Mouse (Mus musculus): ENCODE results near the gene Car9.

Car9 gene

DNA sequence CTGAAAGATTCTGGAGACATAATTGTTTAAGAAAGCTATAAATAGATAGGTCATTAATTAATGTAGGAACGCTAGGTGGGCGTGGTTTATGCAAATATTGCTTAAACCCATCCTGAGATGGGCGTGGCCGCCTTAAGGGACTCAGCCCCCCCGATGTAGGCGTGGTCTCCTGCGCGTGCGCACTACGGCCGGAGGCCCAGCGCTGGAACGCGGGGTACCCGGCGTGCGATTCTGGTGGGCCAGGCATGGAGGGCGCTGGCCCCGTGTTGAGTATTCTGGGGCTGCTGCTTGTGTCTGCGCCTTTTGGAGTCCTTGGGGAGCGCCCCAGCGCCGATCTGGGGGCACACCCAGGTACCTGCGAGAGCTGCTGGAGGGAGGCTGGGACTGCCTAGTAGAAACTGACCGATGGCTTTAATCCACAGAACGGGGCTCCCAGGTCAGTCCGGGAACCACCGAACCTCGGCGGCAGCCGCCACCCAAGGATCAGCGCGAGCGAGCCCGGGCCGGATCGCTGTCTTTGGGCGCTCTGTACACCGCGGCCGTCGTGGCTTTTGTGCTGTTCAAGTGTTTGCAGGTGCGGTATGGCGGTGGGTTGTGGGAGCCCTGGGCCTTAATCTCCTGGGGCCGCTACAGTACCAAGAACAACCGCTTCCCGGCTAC is 13.4 kb upstream of the Car9 start:
- peak; percentile 77 for ATAC-seq (ENCODE audit: insufficient number of reproducible peaks, low FRiP score, low TSS enrichment)

DNA sequence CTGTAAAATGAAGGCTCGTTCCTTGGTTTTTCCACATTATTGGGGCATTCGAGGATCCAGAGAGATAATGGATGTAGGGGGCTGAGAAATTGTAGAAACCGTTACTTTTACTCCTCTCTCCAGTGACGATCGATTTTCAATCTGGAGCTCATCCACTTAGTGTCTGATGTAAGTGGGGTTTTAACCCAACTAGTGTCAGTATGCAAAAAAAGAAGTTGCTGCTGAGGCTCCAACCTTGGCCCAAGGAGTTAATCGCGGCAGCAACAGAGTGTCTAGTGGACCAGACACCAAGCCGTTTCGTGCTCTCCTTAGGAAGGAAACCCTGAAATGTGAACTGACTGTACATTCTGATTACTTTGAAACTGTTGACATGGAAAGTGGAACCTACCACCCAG is 12.9 kb upstream of the Car9 start:
- ATAC-seq (ENCODE audit: insufficient number of reproducible peaks, low FRiP score, low TSS enrichment) = no peak

DNA sequence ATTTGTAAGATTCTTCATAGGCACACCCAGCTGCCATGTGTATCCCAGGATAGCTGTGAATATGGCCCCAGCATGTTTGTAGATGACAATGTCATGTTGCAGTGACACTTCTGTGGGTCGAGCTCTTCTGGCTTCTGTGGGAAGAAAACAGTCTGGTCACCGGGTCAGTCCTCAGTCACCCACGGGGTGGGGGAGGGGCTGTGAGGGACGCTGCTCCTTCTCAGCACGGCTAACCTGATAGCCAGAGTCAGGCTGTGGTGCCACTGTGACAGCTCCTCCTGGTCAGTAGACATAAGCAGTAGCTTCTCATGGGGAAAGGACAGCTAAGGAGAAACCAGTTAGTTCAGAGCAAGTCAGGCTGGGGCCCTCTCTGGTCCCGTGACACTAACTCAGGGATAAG is 10.2 kb upstream of the Car9 start:
- no peak for ATAC-seq (ENCODE audit: insufficient number of reproducible peaks, low FRiP score, low TSS enrichment)

DNA sequence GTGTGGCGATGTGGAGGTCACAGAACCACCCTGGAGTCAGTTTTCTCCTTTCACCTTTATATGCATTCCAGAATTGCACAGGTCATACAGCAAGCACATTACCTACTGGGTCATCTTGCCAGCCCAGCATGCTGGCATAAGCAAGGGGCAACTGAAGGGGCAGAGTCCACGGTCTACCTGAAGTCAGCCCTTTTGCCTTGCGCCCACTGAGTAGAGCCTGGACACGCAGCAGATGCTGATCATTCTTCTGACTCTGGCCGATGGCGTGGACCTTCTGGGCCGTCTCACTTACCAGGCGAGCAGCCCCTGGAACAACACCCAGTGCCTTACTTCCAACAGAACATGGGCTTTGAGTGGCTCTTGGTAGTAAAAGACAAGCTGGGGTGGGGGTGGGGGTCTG is 9.4 kb upstream of the Car9 start:
- ATAC-seq (ENCODE audit: insufficient number of reproducible peaks, low FRiP score, low TSS enrichment) = no peak

DNA sequence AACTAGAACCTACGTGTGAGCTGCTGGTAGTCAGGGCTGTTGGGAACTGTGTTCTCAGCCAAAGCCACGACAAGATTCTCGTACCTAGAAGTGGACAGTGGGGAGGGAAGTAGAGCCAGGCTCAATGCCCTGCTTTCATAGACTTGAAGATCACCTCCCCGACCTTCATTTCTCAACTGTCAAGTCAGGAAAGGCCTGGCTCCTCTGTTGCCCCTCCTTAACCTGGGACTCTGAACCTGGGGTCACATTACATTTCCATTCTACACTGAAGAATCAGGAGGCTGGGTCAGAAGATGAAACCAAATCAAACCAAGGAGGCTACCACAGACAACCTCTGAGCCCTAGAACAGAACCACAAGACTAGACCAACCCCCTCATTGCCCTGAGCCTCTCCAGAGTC is 8.8 kb upstream of the Car9 start:
- ATAC-seq (ENCODE audit: insufficient number of reproducible peaks, low FRiP score, low TSS enrichment) = no peak

DNA sequence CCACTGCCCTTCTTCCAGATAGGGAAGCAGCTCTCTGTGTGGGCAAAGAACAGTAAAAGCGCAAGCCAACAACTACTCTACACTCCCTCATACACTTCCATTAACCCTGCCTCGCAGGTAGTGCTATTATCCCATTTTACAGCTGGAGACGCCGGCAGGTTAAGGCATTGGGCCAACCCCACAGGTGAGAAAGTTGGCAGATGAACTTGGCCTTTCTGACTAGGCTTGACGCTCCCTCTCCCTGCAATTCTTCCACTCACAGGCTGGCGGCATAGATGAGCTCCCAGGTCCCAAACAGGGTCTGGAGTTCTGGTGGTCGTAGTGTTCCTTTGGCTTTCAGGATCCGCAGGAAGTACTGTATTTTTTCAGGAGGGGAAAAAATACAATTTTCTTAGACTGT is 7.8 kb upstream of the Car9 start:
- no peak for ATAC-seq (ENCODE audit: insufficient number of reproducible peaks, low FRiP score, low TSS enrichment)

DNA sequence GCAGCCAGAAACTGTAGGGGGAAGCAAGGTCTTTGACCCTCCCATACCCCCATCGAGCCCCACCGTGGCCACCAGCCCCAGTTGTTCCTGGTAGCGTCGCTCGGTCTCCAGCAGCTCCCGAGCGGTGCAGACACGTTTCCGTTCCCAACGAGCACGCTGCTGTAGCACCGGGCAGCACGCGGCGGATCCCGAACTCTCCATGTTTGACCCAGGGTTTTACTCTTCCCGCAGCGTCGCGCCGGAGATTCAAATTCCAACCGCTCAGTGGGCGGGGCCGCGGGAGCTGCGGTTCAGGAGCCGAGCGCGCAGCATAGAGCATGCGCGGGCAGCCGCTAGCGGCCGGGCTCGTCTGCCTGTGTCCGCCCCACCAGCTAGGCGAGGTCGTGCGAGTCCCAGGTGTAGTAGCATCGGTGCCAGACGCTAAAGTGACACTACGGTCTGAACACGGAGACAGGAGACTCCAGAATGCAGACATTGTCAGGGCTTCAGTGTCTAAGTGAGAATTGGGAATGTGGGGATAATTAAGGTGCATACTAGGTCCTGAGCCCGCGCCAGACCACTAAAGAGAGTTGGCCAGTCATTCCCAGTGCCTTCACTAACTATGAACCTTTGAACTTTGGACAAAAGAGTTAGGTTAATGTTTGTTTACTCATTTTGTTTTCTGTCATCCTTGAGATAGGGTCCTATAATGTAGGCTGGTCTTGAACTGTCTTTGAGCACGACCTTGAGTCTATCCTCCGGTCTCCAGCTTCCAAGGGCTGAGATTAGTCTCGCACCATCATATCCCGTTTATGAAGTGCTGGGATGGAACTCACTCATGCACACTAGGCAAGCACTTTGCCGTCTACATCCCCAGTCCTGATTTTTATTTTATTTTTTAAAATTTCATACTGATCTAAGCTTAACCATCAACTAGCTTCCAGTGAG is 7.1 kb upstream of the Car9 start, which contains the start of gene Arhgef39:
Gene Arhgef39, minus strand, starts transcription at position 289 of the 927 bp plus-strand sequence.
- ATAC-seq (ENCODE audit: insufficient number of reproducible peaks, low FRiP score, low TSS enrichment) = peak; percentile 74

DNA sequence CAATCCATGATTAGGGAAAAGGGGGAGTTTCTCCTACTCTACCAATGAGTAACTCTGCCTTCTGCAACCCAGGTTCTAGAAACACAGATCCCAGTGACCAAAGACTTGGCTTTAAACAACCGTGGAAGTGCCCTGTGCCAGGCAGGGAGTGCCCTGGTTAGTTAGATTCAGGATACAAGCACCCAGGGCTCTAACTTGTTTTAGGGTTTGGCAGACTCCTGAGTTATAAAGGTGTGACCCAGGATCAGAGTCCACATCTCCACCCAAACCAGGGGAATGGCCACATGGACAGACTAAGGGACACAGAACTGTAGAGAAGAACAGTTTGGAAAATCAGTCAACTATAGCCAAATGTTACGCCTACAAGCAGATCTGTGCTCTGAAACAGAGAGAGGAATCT is 3.7 kb upstream of the Car9 start:
- ATAC-seq (ENCODE audit: insufficient number of reproducible peaks, low FRiP score, low TSS enrichment) = no peak

DNA sequence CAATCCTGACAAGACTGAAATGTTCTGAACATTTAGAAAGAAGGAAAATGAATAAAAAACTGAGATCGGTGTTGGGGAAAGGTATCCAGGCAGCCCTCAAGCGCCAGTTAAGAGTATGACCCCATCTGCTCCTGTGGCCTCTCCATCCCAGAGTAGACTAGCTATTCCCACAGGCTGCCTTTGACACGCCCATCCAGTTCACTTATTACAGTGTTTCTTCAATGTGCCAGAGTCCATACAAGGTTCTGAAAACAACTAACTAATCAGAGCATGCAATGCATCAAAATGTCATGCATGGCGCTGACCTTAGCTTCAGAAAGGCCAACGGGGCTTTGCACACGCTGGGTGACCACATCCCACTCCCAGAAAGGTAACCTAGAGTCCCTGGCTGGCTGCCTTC is 3.3 kb upstream of the Car9 start:
- no peak for ATAC-seq (ENCODE audit: insufficient number of reproducible peaks, low FRiP score, low TSS enrichment)

DNA sequence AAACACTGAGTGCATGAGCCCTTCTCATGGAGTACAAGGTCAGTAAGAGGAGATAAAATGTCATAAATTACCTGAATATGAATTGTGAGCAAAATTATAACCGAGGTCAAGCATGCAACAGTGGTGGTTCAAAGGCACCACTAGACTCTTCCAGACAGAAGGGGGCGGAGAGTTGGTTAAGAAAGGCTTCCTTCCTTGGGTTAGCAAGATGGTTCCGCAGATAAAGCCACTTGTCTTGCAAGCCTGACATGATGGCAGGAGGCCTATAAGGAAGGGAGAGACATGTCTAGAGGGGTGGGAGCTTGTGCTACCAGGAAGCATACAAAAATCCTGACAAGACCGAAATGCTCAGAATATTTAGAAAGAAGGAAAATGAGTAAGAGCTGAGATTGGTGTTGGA is 2.5 kb upstream of the Car9 start:
- no peak for ATAC-seq (ENCODE audit: insufficient number of reproducible peaks, low FRiP score, low TSS enrichment)

DNA sequence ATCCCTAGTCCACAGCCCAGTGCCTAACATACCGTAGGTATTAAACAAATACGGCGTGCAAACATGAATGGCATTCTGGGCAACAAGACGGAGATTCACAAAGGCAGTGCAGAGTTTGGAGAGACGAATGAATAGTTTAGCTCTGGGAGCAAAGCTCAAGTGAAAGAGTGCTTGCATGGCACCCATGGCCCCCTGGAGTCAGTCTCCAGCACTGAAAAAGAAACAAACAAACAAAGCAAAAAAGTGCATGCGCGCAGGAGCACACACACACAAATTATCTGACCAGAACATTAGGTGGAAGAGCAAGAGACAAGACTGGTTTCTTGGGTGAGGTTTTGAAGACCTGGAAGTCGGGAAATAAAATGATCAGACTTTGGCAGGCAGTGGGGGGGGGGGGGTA is 692 bp upstream of the Car9 start:
- no peak for ATAC-seq (ENCODE audit: insufficient number of reproducible peaks, low FRiP score, low TSS enrichment)

DNA sequence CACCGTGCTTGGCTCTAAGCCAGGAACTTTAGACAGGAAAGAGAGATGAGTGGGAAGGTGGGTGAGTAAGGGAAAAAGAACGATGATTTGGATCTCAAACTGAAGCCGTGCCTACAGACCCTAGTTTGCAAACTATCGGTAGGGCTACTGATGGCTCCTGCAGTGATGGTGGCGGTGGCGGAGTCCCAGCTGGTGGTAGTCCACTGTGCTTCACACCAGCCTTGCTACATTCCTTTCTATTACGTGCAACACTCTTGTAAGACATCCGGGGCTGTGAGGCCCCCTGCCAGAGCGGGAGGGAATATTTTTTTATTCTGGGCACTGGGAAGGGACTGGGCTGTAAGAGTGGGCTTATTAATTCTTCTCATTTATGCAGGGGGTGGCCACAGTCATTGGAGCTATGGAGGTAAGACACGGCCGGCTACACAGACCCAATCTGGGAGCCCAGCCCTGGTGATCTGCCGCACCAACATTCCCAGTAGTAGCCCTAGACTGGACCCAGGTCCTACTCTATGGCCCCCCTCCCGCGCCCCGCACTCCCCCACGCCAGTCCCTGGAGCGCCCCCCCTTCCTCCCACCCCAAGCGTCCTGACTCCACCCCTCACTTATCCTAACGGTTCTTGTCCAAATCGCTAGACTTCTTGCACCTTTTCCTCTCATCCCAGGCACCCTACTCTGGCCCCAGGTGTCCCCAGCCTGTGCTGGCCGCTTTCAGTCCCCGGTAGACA is 1.3 kb downstream of the Car9 start:
- ATAC-seq (ENCODE audit: insufficient number of reproducible peaks, low FRiP score, low TSS enrichment) = no peak

DNA sequence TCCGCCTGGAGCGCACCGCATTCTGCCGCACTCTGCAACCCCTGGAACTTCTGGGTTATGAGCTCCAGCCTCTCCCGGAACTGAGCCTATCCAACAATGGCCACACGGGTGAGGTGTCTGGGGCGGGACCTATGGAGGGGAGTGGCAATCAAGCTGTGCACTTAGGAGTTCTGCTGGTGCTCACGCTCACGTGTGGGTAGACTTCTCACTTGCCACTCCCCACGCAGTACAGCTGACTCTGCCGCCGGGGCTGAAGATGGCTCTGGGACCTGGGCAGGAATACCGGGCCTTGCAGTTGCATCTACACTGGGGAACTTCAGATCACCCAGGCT is 1.9 kb downstream of the Car9 start:
- 0 out of 2 replicates have a peak, but pooled peaks have one; percentile 11 for ATAC-seq (ENCODE audit: insufficient number of reproducible peaks, low FRiP score, low TSS enrichment)

DNA sequence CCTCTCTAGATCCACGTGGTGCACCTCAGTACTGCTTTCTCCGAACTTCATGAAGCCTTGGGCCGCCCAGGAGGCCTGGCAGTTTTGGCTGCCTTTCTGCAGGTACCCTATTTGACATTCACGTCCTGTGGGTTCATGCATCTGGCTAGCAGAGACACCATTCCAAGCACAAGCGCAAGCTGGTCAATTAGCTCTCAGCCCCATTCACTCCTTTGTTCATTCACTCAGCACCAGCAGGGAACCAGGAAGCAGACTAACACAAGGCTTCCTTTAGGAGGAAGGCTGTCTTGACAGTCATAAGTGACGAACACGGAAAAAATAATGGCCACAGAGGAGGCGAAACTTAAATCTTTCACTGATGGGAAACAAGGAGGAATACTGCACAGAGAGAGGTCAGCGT is 2.3 kb downstream of the Car9 start:
- ATAC-seq (ENCODE audit: insufficient number of reproducible peaks, low FRiP score, low TSS enrichment) = no peak

DNA sequence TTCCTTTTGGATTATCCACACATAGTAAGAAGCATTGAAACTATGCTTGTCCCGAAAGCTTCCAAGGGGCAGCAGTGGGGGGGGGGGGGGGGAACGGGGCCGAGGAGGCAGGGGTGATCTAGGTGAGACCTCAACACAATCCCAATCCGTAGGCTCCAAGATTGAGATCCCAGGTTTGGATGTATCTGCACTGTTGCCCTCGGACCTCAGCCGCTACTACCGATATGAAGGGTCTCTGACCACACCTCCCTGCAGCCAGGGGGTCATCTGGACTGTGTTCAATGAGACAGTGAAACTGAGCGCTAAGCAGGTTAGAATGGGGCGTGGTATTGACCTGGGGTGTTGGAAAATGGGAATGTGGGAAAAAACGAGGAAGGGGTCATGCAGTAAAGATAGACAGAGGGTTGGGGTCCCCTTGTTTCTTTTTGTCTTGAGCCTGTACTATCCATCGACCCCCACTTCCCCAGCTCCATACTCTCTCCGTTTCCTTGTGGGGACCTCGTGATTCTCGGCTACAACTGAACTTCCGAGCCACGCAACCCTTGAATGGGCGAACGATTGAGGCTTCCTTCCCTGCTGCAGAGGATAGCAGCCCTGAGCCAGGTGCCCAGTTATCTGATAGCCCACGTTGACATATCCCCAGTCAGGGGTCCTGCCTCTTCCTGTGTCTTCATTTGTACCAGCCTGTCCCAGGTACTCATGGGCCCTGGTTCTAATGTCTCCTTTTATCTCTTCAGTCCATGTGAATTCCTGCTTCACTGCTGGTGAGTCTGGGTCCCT is 5.1 kb downstream of the Car9 start:
- no peak for ATAC-seq (ENCODE audit: insufficient number of reproducible peaks, low FRiP score, low TSS enrichment)

DNA sequence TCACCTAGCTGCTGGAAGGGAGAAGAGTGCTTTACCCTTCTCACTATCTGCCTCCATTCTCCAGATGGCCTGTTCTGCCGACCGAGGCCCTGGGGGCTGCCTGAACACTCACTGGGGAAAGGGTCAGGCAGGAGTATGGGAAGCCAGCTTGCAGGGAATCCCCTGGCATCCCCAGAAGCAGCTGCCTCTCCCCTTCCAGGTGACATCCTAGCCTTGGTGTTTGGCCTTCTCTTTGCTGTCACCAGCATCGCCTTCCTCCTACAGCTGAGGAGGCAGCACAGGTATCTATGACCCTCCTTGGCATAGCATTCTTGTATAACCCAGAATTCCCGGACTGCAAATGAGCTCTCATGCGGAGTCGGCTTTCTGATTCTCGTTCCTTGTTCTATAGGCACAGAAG is 5.9 kb downstream of the Car9 start:
- no peak for ATAC-seq (ENCODE audit: insufficient number of reproducible peaks, low FRiP score, low TSS enrichment)

DNA sequence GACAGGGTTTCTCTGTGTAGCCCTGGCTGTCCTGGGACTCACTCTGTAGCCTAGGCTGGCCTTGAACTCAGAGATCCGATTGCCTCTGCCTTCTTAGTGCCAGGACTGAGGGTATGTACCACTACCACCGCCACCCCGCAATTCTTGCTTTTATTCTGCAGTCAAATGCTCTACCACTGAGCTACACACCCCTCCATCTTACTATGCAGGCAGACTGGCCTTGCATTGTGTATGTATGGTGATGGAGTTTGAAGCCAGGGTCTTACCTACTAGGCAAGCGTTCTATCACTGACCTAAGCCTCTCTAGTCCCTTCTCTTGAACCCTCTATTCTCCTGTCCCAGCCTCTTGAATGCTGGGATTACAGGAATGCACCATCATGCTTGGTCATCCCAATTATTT is 6.5 kb downstream of the Car9 start:
- no peak for ATAC-seq (ENCODE audit: insufficient number of reproducible peaks, low FRiP score, low TSS enrichment)

DNA sequence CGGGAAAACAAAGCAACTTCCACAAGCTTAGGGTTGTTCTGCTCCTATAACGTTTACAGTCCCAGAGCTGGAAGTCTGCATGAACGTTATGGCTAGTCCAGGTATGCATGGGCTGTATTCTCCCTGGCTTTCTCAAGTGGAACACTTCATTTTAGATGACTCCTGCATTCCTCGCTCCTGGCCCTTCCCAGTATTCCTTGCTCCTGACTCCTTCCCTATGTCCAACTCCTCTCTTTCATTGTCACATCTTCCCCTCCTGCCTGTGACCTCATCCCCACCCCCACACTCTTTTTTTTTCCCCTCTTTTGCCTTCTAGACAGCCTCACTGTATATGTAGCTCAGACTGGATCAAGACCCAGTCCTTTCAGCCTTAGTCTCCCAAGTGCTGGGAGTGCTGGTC is 7.0 kb downstream of the Car9 start:
- no peak for ATAC-seq (ENCODE audit: insufficient number of reproducible peaks, low FRiP score, low TSS enrichment)

DNA sequence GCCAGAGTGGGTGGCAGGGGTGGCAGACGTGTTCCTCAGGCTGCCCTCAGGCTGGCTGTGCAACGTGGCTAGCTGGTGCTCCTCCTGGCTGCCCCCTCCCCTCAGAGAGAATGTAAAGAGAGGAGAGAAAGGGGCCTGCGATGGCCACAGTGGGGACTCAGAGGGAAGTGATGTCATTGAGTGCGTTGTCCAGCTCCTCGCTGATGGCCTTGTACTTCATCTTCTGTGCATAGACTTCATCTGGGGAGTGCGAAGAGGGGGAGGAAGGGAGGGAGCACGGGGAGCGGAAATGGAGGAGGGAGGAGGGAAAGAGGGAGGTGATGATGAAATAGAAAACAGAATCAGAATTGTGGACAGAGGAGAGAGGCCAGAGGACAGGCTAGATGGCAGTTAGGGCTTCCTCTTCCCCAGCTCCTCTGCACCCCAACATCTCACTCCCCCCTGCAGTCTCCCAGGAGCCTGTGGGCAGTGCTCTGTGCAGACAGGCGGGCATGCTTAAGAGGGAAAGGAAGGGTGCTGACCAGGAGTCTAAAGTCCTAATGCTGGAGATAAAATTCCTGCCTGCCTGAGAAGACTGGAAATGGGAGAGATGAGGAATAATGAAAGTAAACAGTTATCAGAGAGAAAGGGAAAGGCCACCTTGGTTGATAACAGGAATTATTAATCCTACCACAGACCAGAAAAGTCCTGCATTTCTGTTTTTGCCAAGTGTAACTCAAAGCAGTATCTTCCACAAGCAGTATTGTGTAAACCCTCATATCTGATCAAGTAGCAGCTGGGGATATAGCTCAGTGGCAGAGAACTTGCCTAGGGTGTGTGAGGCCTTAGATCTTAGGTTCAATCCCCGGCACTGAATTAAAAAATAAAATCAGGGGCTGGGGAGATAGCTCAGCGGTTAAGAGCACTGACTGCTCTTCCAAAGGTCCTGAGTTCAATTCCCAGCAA is 9.3 kb downstream of the Car9 start:
- ATAC-seq (ENCODE audit: insufficient number of reproducible peaks, low FRiP score, low TSS enrichment) = no peak

Measured in cerebellum, adult (tissue).